Mouse (Mus musculus): ENCODE data around the gene Prmt1. TPM values are rescaled to one million over a fixed set of nuclear protein-coding genes. Genes with fewer than 3 reads are reported as not detected.

The Prmt1 gene
- total RNA-seq, 2 experiments from 2014 or later: 115 to 190 TPM

DNA sequence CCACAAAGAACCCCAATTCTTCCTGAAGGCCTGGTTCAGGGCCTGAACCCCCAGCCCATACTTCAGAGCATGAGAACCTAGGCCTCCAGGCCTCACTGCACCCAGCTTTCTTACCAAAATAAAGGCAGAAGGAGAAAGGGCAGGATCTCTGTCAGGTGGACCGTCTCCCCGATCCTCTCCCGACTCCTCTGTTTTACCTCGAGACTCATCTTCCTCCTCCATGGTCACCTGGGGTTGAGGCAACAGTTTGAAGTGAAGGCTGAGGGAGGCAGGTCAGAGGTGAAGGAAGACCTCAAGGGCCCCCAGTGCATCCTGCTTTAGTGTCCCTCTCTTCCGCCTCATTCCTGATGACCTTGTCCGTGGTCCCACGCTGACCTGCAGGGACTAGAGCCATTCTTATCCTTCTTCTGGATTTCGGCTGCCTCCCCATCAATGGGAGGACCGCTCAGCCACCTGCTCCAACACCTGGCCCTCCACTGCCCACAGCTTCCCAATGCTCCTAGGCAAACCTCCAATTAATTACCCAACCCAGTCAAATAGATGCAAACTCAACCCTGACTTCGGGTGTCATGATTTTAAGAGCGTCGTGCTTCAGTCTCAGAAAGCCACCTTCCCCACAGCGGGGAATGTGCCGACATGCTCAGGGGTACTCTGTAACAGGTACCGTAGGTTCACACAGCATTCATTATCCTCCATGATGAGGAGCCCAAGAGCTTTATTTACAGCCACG, 27.2 kb upstream of the Prmt1 start:
- no peak for ATAC-seq (replicated peaks; ENCODE audit: poor library complexity, severe bottlenecking)

- no peak for ATAC-seq (replicated peaks; ENCODE audit: poor library complexity, severe bottlenecking)
Measured at GRCm38 (mm10) chr7:45012824-45013223, 26.5 kb upstream of the Prmt1 start.

DNA sequence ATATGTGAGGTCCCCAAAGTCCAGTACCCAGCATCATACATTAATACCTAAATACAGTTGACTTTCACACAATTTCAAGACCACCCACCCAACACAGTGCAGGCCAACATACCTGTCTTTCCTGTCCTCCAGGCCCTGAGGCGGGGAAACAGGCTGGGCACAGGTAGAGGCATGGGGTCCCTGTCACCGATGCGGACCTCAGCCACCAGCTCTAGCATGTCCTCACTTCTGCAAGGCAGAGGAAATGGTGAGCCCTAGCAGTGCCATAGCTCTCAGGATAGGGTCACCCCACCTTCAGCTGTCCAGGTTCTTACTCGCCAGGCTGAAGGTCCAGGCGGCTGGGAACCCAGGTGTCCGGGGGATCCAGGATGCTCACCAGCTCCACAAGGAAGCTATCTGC, 25.6 kb upstream of the Prmt1 start:
- ATAC-seq (replicated peaks; ENCODE audit: poor library complexity, severe bottlenecking): no peak

- ATAC-seq (replicated peaks; ENCODE audit: poor library complexity, severe bottlenecking): no peak
Measured at GRCm38 (mm10) chr7:45008411-45008810, 22.0 kb upstream of the Prmt1 start.

GRCm38 (mm10) chr7:45007846-45008245, 21.5 kb upstream of the Prmt1 start:
- no peak for ATAC-seq (replicated peaks; ENCODE audit: poor library complexity, severe bottlenecking)

- no peak for ATAC-seq (replicated peaks; ENCODE audit: poor library complexity, severe bottlenecking)
Measured at GRCm38 (mm10) chr7:45007141-45007540, 20.8 kb upstream of the Prmt1 start.

- ATAC-seq (replicated peaks; ENCODE audit: poor library complexity, severe bottlenecking): no peak
Measured at GRCm38 (mm10) chr7:45006503-45006902, 20.1 kb upstream of the Prmt1 start.

GRCm38 (mm10) chr7:45005321-45005992, 19.1 kb upstream of the Prmt1 start:
- ATAC-seq (replicated peaks; ENCODE audit: poor library complexity, severe bottlenecking): no peak

- ATAC-seq (replicated peaks; ENCODE audit: poor library complexity, severe bottlenecking): no peak; the same call in 1 of the 2 replicates
Measured at GRCm38 (mm10) chr7:45004546-45004945, 18.2 kb upstream of the Prmt1 start.

- no peak for ATAC-seq (replicated peaks; ENCODE audit: poor library complexity, severe bottlenecking)
Measured at GRCm38 (mm10) chr7:45002440-45002839, 16.1 kb upstream of the Prmt1 start.

DNA sequence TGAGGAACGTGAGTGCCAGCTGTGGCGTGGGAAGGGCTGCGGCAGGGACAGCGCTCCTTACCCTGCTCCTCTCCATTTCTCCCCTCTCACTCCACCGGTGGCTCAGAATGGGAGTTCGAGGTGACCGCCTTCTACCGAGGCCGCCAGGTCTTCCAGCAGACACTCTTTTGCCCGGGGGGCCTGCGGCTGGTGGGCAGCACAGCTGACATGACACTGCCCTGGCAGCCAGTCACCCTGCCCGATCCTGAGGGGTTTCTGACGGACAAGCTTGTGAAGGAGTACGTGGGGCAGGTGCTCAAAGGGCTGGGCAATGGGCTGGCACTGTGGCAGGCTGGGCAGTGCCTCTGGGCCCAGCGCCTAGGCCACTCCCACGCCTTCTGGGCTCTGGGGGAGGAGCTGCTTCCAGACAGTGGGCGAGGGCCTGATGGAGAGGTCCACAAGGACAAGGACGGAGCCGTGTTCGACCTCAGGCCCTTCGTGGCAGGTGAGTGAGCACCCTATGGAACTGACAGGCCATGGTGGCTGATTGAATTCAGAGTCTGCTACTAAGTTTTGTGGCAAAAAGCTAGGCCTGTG, 14.3 kb upstream of the Prmt1 start:
- ATAC-seq (replicated peaks; ENCODE audit: poor library complexity, severe bottlenecking): no peak

DNA sequence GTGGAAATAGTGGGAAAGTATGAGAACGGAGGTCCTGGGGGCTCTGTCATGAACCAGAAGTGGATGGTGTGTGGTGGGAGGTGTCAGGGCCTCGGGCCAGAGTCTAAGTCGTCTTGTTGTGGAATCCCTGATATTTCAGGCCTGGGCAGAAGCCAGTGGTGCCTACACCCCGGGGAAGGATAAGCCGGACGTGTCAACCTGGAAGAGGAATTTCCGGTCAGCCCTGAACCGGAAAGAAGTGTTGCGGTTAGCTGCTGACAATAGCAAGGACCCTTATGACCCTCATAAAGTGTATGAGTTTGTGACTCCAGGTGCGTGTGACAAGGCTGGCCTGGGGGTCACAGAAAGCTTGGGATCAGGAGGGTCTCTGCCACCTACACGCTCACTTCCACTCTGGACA, 13.4 kb upstream of the Prmt1 start:
- no peak for ATAC-seq (replicated peaks; ENCODE audit: poor library complexity, severe bottlenecking)

DNA sequence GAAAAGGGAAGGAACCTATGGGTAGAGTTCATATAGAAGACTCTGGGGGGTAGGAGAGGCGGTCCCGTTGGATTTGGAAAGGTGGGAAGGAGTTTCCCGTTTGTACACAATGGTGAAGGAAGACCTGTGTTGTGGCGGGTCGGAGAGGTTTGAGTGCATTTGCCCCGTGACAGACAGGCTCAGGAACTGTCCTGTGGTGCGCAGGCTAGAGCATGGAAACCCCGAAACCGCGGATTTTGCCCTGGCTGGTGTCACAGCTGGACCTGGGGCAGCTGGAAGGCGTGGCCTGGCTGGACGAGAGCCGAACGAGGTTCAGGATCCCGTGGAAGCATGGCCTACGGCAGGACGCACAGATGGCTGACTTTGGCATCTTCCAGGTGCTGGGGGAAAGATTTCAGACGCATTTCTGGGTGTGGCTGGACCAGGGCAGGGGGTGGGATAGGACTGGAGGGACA, 12.2 kb upstream of the Prmt1 start, which contains the start of gene Bcl2l12:
TSS of gene Bcl2l12 (minus strand) at position 212 of the 455 bp plus-strand sequence.
- peak; percentile 53 for ATAC-seq (replicated peaks; ENCODE audit: poor library complexity, severe bottlenecking)

DNA sequence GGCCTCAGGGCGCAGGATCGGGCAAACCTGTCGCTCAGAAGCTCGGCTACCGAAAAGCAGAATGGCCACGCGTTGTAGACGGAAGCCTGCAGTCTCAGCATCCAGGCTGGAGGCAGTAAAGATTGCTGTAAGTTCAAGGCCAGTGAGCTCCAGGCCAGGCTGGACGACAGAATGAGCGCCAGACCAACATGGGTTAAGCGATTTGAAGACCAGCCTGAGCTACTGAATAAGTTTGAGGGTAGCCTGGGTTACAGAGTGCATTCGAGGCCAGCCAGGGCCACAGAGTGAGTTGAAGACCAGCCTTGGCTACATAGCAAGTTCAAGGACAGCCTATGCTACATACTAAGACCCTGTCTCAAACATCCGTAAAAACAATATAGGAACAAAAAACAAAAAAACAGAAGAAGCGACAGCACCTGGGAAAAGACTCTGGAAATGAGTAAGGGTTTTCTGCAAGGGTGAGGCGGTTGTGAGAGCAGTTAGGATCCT, 11.6 kb upstream of the Prmt1 start:
- ATAC-seq (replicated peaks; ENCODE audit: poor library complexity, severe bottlenecking): no peak

DNA sequence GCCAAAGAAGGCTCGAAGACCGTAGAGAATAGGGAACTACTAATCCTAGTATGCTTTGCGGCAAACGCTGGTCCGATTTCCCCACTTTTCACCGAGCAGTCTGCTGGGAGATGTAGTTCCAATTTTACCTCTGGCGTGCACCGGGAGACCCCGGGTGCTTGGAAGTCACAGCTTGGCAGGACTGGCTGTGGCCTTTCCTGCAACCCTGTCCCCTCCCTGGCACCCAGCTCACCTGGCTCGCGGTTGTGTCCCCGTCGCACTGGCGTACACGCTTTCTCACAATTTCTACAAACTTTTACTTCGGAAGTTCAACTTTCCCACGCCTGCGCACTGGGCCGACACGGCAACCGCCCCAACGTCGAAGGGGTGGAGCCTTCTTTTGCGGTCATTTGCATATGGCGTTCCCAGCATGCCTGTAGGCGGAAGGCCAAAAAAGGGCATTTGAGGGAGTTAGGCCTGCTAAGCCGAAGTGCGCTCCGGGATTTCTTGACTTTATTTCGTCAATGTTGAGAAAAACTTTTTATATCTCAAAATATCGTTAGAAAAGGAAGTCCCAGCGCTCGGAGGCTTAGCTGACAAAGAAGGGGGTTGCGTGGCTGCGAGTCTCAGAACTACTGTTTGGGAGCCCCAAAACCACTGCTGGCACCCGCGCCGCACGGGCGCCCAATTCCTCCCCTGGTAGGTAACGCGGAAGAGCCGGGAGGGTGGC, 11.0 kb upstream of the Prmt1 start, which contains the start of gene Irf3:
TSS of gene Irf3 (plus strand) at position 418 of the 709 bp plus-strand sequence.
- ATAC-seq (replicated peaks; ENCODE audit: poor library complexity, severe bottlenecking): peak; percentile 80

GRCm38 (mm10) chr7:44996672-44997071, 10.3 kb upstream of the Prmt1 start:
- ATAC-seq (replicated peaks; ENCODE audit: poor library complexity, severe bottlenecking): no peak

- ATAC-seq (replicated peaks; ENCODE audit: poor library complexity, severe bottlenecking): no peak
Measured at GRCm38 (mm10) chr7:44986879-44987718, 731 bp upstream of the Prmt1 start.

DNA sequence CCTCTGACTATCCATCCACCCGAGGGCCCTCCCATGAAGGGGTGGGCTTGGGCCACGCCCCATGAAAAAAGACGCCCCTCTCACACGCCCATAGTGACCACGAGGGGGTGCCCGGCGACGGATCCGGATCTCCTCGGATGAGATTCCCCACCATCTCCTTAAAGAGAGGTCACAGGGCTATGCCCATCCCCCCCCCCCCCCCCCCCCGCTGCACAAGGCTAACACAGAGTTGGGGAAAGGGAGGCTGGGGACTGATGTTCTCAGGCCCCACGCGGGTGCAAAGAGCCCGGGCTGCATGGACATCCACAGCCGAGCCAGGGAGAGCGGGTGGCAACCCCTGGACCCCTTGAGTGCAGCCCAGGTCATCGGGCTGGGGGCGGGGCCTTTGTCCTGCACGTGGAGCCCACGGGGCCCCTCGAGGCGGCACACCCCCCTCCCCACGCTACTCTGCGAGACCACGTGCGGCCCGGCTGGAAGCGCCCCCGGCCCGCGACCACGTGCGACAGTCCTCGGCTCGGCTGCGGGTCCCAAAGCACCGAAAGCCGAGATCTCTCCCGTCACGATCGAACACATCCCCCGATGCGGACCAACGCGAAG, 675 bp downstream of the Prmt1 start:
- peak; percentile 38 for ATAC-seq (replicated peaks; ENCODE audit: poor library complexity, severe bottlenecking)

DNA sequence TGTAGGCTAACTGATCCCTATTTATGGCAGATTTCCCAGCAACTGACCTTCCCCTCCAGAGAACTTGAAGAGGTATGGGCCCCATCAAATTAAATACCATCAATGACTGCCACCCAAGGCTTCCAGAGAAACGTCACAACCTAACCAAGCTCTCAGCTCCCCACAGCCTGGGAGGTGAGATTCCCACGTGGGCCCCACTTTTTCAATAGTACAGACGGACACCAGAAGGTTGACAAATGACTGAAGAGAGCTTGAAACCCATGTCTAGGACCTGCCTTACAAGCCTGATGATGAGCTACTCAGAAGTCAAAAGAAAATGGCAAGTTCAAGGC, 1.6 kb downstream of the Prmt1 start:
- no peak for ATAC-seq (replicated peaks; ENCODE audit: poor library complexity, severe bottlenecking)
